Mouse (Mus musculus) liver, embryonic 11.5 days (tissue): ENCODE results near the gene Eml5. TPM values are rescaled to one million over a fixed set of nuclear protein-coding genes. Genes with fewer than 3 reads are reported as not detected.

Source experiments
- ATAC-seq: fragments of 200-750 bp; cut with Nextera tagmentation; replicated peaks from 2 replicates; pipeline ENCODE4 v1.8.0; 2017; ENCODE audit warnings: moderate number of reproducible peaks, mild to moderate bottlenecking, moderate TSS enrichment, moderate library complexity; ENCODE audit not compliant: low FRiP score
- DNase-seq: peaks from one replicate; pipeline ENCODE4 v3.0.0-alpha.2; 2017; ENCODE audit warnings: low spot score
- H3K27ac ChIP-seq: fragments of 300-500 bp; sonication (generic); 2 replicates; pipeline ENCODE4 v1.5.1; 2014; ENCODE audit warnings: mild to moderate bottlenecking, low read depth, low read length, control low read depth
- H3K27me3 ChIP-seq: fragments of 300-500 bp; sonication (generic); replicated peaks from 2 replicates; pipeline ENCODE4 v1.6.1; 2014; ENCODE audit warnings: low read length, mixed read lengths; ENCODE audit not compliant: control insufficient read depth, insufficient read depth
- H3K36me3 ChIP-seq: fragments of 300-500 bp; sonication (generic); 2 replicates; pipeline ENCODE4 v1.6.1; 2014; ENCODE audit warnings: mild to moderate bottlenecking, low read length, moderate library complexity, mixed read lengths; ENCODE audit not compliant: control insufficient read depth, insufficient read depth
- H3K4me1 ChIP-seq: fragments of 300-500 bp; sonication (generic); replicated peaks from 2 replicates; pipeline ENCODE4 v1.6.1; 2014; ENCODE audit warnings: low read length, mixed read lengths; ENCODE audit not compliant: control insufficient read depth, insufficient read depth
- H3K4me2 ChIP-seq: fragments of 300-500 bp; sonication (generic); 2 replicates; pipeline ENCODE4 v1.6.1; 2014; ENCODE audit warnings: mild to moderate bottlenecking, control low read depth, moderate library complexity
- H3K4me3 ChIP-seq: fragments of 300-500 bp; sonication (generic); 2 replicates; pipeline ENCODE4 v1.5.1; 2014; ENCODE audit warnings: low read depth, low read length, control low read depth
- H3K9ac ChIP-seq: fragments of 300-500 bp; sonication (generic); 2 replicates; pipeline ENCODE4 v1.6.1; 2014; ENCODE audit warnings: low read depth, low read length, control low read depth
- H3K9me3 ChIP-seq: fragments of 300-500 bp; sonication (generic); 2 replicates; pipeline ENCODE4 v1.6.1; 2016; ENCODE audit warnings: low read length, inconsistent platforms, mixed read lengths; ENCODE audit not compliant: control insufficient read depth
- WGBS: fragments of 180-500 bp; shearing (Covaris S2); extraction: QIAGEN DNeasy Blood & Tissue Kit; methylation state at CpG from one replicate; pipeline ENCODE4 v1.1.7; 2014; 5-methylcytosine and 5-hydroxymethylcytosine counted together
- polyA plus RNA-seq: library from polyadenylated mRNA; unstranded; fragments of >200 nt; fragmentation: Nextera tagmentation; extraction: Ambion mirVana; gene quantifications from 2 replicates; pipeline ENCODE4 v1.2.1, GENCODE M21; 2014

Gene Eml5
- polyA plus RNA-seq, 1 experiment from 2014 or later: 2.7 TPM

DNA sequence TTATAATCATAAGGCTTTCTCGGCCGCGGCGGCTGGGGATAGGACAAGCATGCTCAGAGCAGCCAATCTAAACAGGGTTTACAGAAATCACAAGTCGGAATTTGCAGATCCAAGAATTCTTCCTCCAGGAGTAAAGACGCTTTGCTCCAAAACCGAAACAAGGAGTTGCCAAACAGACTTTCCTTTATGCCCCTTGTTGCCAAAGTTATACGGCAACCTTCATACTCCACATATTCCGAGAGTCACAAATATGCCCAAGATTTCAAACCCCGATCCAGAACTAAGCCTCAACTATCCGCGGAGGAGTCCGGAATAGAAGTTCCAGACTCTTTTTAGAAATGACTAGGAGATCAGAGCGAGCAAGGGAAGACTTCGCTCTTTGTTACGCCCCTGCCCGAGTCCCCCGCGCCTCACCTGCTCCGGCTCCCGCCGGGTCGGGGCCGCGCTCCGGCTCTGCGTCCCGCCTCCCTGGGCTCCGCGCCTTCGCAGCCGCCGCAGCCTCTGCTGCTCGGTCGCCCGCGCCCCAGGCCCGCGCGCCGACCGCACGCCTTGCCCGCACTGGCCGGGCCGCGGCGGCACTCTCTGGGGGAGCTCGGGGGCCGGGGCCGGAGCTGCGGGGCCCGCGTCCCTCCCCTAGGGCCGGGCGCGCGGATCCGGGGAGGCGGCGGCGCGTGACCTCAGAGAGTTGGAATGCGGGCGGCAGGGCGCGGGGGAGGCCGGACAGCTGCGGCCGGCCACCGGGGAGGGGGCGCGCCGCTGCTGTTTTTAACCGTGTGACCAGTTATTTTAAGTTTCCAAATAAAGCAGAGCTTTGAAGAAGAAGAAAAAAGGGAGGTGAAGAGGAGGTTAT, 164.1 kb downstream of the Eml5 start, which contains the start of gene Ptpn21:
Gene Ptpn21 (minus strand): TSS at position 455 of the 850 bp plus-strand sequence.
- WGBS: under 1% methylated on average over 75 of the region's 75 CpGs
- Histone ChIP-seq H3K9me3 (no peaks in the 10 kb centered on the region), H3K27ac (peak within 1 kb of the TSS; percentile 52), H3K27me3 (peaks cover 29% of the 10 kb centered on the region), H3K4me2 (peak within 1 kb of the TSS; percentile 87), H3K4me1 (peaks cover 8% of the 10 kb centered on the region), H3K36me3 (no peaks in the 10 kb centered on the region), H3K9ac (peak within 1 kb of the TSS; percentile 70), H3K4me3 (peak within 1 kb of the TSS; percentile 72)
- DNase-seq: peak; percentile 56
- ATAC-seq: no peak

Other genes starting within 250 kb of the Eml5 start
- gene Ptpn21, start 164.1 kb downstream of the Eml5 start, polyA plus RNA-seq: 4.4 and 5.7 TPM in 2 replicates
- gene Zc3h14, start 154.5 kb downstream of the Eml5 start, polyA plus RNA-seq: 109 and 116 TPM in 2 replicates
- 10.8 and 12.7 TPM in 2 replicates for gene Ttc8, start 19.1 kb upstream of the Eml5 start, polyA plus RNA-seq